Mouse (Mus musculus): ENCODE results near the gene Unc79. TPM values are rescaled to one million over a fixed set of nuclear protein-coding genes. Genes with fewer than 3 reads are reported as not detected.

Gene Unc79
- total RNA-seq, 2 experiments from 2014 or later: 43.3 to 47.2 TPM

GRCm38 (mm10) chr12:103121928-103122327 lies 173.3 kb downstream of the Unc79 start:
- peak in 1 of 2 experiments; percentile 28 for DNase-seq (ENCODE audit: low spot score in 2 of 2)

DNA sequence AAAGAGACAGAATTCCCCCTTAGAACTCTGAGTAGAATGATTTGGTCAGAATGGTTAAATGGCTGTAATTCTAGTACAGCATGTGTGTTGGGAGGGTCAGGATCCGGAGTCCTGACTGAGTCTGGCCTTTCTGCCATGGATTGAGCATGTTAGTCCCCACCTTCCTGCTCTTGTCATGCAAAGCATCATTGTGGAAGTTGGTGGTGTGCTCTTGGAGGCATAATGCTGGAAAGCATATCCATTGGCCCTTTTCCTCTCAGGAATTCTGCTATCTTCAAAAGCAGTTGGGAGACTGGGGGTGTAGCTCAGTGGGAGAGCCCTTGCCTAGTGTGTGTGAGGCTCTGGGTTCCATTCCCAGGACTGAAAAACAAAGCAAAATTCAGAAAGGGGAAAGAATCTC lies 175.2 kb downstream of the Unc79 start:
- no peak for DNase-seq (ENCODE audit: low spot score in 2 of 2)

DNA sequence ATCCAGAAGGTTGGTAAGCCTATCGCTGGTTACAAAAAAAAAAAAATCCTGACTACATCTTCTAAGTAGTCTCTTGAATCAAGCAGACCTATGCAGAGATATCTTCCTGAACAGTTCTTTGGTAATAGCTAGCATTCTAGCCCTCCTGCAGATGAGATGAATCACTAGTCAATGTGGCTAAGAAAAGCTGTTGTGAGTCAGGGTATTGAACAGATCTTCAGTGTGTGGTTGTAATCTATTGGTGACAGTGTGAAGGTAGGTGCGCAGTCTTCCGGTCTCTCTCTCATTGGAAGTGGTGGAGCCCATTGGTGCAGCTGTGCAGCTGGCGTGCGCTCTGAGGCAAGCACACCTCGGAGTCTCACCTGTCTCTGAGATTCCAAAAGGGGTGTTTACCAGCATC lies 180.3 kb downstream of the Unc79 start:
- DNase-seq (ENCODE audit: low spot score in 2 of 2): no peak

GRCm38 (mm10) chr12:103129395-103130248 lies 181.0 kb downstream of the Unc79 start:
- DNase-seq (ENCODE audit: low spot score in 2 of 2): no peak

DNA sequence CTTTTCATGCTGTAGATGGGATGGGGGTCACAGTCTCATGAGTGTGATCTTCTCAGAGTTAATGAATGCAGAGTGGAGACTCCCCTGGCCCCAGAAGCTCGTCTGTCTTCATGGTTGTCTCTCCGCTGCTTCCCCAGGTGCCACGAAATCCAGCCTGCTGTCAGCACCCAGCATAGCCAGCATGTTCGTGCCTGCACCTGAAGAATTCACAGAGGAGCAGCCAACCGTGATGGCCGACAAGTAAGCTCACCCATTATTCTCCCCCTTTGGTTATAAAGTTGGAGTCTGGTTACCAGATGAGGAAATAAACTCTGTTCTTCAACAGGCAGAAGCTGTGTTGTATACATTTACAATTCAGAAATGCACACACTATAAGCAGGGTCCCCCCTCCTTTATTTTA lies 182.8 kb downstream of the Unc79 start:
- DNase-seq (ENCODE audit: low spot score in 2 of 2): no peak

DNA sequence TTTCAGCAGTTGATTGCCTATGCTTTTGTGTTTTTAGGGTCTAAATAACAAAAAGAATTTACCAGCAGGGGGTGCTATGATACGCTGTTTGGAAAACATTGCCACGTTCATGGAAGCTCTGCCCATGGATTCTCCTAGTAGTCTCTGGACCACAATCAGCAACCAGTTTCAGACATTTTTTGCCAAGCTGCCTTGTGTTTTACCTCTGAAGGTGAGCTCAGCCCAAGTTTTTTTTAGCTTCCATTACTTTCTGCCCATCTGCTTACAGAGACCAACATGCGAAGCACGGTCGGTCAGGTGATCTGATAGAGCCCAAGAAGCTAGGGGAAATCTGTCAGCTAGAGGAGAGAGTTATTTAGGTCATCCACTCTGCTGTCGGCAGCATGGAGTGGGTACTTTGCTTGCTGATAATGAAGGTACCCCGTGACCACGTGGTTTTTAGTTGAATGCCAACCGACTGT lies 193.9 kb downstream of the Unc79 start:
- peak in 1 of 2 experiments; percentile 86 for DNase-seq (ENCODE audit: low spot score in 2 of 2)

- DNase-seq (ENCODE audit: low spot score in 2 of 2): peak; percentile 25 to 52
These were observed 195.3 kb downstream of the Unc79 start for GRCm38 (mm10) chr12:103143798-103144565.

- DNase-seq (ENCODE audit: low spot score in 2 of 2): no peak
These were observed 201.6 kb downstream of the Unc79 start for GRCm38 (mm10) chr12:103150247-103150646.

DNA sequence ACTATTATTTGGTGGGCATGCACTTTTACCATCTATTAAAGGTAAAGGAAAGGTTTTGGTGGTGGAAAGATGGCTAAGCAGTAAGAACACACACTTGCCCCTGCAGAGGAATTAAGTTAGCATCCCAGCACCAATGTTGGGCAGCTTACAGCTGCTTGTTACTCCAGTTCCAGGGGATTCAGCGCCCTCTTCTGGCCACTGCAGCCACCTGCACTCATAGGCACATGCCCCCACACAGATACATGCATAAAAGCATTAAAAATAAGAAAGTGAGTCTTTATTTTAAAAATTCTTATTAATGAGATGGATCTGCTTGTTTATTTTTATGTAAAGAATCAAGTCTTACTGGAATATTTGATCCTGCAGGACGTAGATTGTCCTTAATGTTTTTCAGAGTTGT lies 206.3 kb downstream of the Unc79 start:
- no peak for DNase-seq (ENCODE audit: low spot score in 2 of 2)

DNA sequence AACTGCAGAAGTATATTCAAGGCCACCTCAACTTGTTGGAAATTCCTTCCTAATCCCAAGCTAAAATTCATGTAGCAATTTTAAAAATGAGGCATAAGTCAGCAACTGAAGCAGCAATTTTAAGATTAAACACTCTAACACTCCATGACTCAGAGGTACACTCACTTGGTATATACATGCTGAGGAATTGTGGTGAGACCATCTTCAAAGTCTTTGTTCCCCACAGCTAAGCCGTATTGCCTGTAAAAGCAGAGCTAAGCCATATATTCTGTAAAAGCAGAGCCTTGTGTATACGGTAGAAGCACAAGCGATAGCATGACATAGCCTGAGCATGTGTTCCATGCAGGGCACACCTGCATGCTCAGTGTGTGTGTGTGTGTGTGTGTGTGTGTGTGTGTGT lies 206.7 kb downstream of the Unc79 start:
- no peak for DNase-seq (ENCODE audit: low spot score in 2 of 2)

DNA sequence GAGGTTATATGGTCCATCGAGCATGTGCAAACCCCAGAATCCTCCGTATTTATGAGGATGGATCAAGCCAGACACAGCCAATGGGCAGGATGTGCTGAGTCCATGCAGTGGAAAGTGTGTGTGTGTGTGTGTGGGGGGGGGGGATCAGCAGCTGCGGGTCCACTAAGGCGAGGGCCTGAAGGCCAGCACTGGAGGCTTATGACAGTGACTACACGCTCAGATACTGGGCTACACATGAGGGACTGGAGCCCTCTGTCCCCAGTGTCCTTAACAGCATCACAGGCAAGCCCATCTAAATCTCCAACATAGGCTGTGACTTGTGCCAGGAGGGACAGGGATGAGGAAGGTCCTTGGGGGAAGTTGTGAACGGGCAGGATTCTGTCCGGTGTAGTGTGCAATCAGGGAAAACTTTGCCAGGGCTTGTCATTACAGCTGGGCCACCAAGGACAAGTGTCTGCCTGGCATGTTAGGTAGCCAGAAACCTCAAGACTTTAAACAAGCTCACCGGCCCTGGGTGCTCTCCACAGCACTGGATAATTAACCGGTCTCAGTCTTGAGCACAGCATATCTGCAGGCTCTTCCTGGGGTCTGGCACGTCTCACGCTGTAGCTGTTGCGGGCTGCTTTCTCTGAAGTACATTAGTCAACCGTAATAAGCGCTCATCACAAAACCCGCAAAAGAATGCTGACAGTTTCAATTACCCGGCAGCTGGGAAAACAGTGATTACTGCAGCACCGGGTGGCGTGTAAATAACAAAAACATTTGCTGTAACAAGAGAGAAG lies 208.7 kb downstream of the Unc79 start:
- DNase-seq (ENCODE audit: low spot score in 2 of 2): peak in 1 of 2 experiments; percentile 18

GRCm38 (mm10) chr12:103159016-103159415 lies 210.4 kb downstream of the Unc79 start:
- DNase-seq (ENCODE audit: low spot score in 2 of 2): no peak

- no peak for DNase-seq (ENCODE audit: low spot score in 2 of 2)
These were observed 212.1 kb downstream of the Unc79 start for GRCm38 (mm10) chr12:103160721-103161120.

GRCm38 (mm10) chr12:103163596-103163995 lies 214.9 kb downstream of the Unc79 start:
- no peak for DNase-seq (ENCODE audit: low spot score in 2 of 2)

DNA sequence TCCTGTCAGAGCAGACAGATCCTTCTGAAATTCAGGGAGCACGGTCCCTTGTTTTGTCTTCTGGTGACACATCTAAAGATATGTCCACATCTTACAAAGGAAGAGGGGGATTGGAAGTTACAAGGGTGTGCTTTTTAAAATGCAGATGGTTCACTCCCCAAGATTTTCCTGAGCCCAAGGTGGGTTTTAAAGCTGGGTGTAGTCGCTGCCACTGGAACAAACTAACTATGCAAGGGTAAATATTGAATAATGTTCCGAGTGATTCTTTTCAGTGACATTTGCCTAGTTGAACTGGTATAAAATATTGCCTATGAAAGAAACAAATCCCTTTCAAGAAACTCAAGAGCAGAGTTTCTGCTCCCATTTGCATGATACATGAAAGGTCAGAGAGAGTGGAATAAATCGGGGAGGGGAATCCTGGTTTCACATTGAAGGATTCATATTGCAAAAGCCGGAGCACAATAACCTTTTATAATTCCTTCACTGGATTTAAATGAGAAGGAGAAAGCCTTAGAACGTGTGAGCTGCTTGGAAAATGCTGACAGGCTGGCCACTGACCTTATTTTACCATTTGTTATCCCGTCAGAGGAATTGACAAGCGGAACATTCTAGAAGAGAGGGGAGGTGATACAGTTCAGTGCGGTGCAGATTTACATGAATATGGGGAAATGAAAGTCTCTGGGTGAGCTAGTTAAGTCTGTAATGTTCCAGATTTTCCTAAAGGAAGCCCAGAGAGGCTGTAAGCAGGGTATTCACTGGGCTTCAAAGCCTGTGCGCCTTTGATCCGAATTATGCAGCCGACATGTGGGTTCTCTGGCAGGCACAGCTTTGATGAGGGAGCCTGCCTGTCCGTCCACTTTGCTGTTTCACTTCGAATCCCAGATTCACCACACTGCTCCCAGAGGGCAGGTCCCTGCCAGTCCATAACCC lies 215.7 kb downstream of the Unc79 start:
- DNase-seq (ENCODE audit: low spot score in 2 of 2): no peak

DNA sequence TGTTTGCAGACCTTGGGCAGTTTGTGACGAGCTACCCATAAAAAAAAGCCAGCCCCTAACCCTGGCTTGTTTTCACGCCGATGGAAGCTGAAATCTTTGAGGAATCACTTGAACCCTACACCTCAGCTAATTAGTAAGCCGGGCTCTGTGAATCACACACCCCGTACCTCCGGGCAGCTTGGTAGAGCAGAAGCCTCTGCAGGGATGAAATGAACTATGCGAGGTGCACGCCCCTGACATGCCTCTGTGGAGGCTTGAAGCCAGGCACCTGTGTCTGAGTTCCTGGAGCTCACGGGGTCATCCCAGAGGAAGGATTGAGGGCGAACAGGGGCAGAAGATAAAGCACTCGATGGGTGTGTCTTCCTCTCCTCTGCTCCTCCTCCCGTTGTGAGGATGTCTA lies 220.2 kb downstream of the Unc79 start:
- no peak for DNase-seq (ENCODE audit: low spot score in 2 of 2)

DNA sequence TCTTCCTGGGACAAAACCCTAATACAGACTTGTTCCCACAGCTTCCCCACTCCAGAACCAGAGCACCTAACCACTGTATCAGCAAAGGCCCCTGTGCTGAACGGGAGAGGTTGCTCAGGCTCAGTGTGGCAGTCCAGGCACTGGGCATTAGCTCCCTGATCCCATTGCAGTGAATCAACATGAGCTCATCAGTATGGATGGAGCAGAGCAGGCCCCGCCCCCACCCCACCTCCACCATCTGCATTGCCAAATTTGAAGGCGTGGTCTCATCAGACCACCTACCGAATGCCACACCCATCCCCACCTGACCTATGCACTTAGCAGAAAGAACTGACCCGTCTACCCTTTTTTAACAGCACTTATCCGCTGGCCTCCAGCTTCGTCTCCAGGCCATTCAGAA lies 234.4 kb downstream of the Unc79 start:
- DNase-seq (ENCODE audit: low spot score in 2 of 2): no peak

DNA sequence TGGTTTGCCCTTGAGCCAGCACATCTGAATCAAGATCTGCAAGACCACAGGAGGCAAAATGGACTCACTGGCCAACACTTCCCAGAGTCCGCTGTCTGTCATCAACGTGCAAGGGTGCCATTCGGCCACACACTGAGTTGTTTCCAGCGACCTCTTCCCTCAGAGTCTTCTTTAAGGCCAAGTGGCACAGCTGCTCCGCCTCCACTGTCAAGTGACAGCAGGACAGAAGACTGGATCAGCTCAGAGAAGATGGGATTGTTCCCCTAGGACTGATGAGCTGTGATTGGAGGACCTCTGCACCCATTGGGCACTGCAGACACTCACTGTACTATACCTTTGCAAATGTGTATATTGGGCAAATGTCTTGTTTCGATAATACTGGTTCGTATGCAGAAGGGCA lies 238.4 kb downstream of the Unc79 start:
- DNase-seq (ENCODE audit: low spot score in 2 of 2): no peak

DNA sequence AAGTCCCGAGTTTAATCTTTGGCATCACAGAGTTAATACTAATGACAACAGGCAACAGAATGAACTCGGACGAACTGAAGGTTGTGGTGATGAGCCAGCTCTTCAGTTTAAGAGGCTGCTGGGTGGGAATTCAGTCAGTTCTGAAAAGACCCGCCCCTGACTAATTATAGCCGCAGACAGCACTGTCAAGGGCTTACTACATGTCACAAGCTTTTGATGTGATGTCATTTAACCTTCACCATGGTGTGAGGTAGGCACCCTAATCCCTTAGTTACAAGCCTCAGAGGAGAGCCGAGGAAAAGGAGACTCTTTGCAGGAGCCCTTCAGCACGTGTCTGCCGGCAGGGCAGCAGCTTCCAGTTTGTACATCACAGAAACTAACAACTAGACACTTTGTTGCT lies 239.6 kb downstream of the Unc79 start:
- DNase-seq (ENCODE audit: low spot score in 2 of 2): no peak

- peak; percentile 52 to 77 for DNase-seq (ENCODE audit: low spot score in 2 of 2)
These were observed 241.1 kb downstream of the Unc79 start for GRCm38 (mm10) chr12:103189771-103190170.

All from layer of hippocampus, postnatal 14 days (tissue).